Mouse (Mus musculus): ENCODE results near the gene Cish. TPM values are rescaled to one million over a fixed set of nuclear protein-coding genes. Genes with fewer than 3 reads are reported as not detected.

The Cish gene
- total RNA-seq, 2 experiments from 2014 or later: 3.8 to 3.9 TPM

DNA sequence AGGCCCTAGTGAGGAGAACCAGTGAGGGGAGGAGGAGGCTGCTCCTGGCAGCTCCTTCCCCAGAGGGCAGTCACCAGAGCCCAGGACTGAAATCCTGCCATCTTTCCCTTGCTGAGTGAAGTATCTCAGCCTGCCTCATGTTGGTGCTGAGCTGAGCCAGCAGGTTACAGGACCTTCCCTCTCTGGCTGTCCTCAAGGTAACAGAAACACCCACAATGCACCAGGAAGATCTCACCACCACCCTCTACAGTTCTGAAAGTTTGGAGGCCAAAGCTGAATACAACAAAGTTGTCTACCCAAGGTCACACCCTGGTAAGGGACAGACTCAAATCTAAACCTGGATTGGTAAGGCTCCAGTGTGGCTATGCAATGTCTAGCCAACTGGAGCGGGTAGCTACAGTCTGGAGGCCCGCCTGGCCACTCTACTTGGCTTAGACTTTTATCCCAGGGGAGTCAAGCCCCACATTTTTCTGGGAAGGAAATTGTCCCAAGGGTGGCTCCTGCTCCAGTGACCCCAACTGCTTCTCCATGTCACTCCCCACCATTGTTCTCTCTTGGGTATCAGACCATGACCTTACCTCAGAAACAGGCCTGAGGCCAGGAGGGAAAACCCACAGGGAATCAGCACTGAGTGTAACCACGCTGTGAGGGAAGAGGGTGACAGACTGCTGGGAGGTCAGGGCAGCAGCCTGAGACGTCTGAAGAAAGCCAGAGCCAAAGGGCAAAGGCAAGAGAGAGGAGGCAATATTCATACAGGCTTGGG is 29.2 kb downstream of the Cish start:
- DNase-seq: no peak

GRCm38 (mm10) chr9:107325904-107326303 is 30.1 kb downstream of the Cish start:
- no peak for DNase-seq

DNA sequence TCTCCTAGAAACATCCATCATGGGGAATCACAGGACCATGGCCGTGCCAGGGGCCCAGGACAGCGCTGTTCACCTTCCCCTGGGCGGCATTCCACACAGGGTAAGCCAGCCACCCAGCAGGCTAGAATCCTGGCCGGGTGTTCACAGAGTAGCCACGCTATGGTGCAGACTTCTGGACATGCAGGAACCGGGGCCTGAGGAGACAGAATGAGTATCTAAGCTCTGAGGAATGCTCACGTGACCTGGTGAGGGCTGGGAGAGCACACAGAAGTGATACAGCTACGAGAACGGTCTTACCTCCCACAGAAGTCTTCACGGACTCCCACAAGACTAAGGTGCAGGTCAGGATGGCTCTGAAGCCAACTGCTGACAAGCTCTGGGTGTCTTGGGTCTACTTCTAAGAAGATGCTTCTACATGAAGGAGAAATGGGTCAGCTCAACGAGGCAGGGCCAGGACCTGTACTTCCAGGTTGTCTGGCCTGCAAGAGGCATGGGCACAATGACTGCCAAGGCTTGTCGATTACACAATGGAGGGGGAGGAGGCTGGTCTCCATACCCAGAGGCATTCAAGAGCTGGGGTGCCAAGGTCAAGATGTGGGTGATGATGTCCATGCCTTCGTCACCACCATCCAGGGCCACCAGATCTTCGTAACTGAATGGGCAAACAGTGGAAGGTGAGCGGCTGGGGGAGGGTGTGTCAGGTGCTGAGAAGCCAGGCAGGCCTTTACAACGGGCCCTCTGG is 32.2 kb downstream of the Cish start:
- no peak for DNase-seq

DNA sequence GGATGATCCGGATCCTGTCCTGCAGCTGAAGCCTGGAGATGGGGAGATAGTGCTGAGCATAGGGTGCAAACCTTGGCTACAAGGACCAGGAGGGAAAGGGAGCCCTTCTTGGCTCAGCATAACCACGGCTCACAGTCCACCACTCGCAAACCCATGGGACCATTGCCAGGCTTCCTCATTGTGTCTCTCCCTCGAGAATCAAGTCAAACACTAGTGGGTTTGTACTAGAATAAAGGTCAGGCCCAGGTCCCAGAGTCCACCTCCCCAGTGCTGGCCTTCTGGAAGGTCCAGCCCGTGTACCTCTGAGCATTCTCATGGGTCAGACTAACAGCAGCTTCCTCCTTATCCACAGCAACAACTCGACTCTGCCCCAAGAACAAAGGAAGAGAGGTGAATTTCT is 35.0 kb downstream of the Cish start:
- no peak for DNase-seq

DNA sequence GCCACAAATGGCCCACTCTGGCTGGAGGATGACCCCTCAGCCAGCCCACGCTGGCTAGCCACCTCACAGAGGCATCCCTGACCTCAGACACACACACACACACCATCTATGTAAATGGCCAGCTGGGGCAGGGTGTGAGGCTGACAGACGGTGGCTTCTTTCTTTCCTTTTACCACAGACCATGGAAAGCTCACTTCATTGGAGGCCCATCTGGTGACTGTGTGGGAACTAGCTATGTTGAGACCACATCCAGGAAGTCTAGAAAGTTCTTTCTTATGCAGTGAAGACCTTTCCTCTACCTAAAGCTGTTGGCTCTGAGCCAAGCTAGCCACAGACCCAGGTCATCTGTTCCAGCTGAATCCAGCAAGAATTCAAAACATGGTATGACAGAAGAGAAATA is 37.9 kb downstream of the Cish start:
- DNase-seq: no peak

DNA sequence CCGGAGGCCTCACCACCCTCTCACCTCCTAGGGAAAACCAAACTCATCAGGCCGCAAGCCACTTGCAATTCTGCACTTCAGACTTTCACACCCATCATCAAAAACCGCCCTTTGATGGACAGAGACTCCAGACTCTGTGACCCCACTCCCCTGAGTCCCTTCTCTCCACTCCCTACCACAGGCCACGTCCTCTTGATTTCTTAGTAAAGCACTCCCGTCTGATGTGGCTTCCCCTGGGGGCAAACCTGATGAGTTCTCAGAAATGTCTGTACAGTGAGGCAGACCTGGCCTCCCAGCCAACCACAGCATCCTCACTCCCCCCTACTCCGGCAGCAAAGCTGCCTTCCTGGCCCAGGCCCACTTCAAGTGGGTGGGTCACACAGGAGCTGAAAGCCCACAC is 38.5 kb downstream of the Cish start:
- no peak for DNase-seq

- no peak for DNase-seq
Measured at GRCm38 (mm10) chr9:107335046-107335445, 39.2 kb downstream of the Cish start.

DNA sequence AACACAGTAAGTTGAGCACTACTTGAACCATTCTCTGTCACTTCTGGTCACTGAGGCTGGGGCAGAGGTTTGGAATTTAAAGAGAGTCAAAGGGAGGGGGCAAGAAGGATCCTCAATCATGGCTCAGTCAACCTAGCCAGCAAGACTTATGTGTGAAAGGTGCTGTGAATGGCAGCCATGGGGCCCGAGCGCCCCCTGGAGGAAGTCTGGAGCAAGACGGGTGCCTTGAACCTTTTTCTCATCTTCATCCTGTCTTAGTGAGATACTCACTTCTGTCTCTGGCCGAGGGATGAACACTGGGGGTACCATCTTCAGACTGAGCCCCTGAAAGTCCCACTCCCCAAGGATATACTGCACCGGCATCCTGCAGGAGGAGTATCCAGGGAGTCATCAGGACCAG is 40.1 kb downstream of the Cish start:
- DNase-seq: peak; percentile 53 to 56

GRCm38 (mm10) chr9:107336386-107336785 is 40.6 kb downstream of the Cish start:
- DNase-seq: no peak

DNA sequence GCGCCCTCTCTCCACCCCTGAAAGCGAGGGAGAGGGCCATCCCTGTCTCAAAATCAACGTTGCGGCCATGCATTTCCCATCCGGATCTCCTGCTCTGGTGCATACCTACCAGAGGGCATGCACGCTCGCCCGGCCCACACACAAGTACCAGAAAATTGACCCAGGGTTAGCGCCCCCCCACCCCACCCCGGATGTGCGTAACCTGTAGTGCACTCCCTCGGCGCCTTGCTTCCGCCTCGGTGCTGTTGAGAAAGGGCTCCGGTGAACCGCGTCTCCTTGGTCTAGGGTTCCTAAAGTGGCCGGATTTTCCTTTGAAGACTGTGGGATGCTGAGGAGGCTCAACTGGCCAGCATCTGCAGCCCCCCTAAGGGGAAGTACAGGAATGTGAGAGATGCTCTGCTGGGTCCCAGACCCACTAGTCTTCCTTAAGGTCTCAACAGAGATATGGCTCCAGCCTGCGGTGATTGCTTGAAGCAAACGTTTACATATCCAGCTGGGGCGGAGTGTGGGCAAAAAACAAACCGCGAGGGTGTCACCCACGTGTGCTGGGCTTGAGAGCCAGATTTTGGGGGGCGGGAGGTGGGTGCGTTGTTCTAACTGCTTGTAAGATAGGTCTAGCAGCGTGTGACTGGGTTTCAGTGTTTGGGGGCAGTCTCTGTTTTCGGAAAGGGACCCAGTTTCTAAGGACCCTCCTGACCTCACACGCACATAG is 42.5 kb downstream of the Cish start, which contains the start of gene Hemk1:
TSS of gene Hemk1 (minus strand) at position 179 of the 712 bp plus-strand sequence.
- DNase-seq: peak; percentile 71 to 76

- DNase-seq: peak; percentile 87 to 90
Measured at GRCm38 (mm10) chr9:107340267-107340859, 44.5 kb downstream of the Cish start, which contains the start of gene 6430571L13Rik. 6430571L13Rik (plus strand) TSS chr9:107340602.

- no peak for DNase-seq
Measured at GRCm38 (mm10) chr9:107340911-107341645, 45.3 kb downstream of the Cish start.

- no peak for DNase-seq
Measured at GRCm38 (mm10) chr9:107342201-107342709, 46.4 kb downstream of the Cish start.

DNA sequence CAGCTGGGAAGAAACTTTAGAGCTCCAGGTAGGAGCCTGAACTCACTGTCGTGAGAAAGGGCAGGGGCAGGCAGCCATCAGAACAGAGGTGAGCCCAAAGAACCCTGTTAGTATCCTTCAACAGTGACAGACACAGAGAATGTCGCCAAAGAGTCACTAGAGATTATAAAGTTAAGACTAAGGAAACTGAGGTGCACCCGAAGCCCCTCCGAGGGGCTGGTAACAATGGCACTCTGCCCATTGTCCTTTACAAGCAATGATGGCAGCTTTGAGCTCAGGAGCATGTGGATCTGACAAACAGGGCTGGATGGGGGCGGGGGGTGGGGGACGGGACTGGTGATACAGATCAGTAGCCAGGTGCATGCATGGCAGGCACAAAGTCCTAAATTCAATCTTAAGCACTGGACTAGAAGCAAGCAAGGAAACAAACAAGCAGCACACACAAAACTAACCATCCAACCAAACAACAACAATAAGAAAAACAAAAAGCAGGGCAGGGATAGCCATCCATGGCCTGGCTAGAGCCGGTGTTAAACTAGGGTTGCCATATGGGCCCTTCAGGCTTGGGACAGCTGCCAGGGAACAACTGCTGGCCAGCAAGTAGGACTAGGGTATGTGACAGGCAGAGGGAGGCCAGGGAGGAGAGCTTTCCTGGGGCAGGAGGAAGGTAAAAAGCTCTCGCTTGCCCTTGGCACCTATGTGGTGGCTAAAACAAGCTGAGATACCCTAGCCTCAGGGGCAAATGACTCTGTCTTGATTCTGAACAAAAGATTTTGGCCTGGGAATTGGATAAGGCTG is 47.5 kb downstream of the Cish start:
- no peak for DNase-seq

DNA sequence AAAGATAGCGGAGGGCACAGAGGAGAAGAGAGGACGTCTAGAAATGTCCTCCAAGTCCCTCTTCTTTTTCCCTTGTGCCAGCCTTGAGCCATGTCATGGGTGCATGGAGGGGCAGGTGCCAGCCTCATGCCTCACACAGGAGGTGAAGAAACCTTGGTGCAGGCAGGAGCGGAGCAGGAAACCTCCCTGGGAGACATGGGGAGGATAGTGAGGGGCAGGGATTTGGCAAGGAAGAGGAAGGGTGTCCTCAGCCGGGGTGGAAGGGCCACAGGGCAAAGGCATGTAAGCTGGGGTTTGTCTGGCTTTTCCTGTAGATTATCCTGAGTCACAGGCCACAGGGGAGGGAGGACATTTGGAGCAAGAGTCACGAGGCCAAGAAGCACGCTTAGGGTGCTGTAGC is 48.2 kb downstream of the Cish start:
- no peak for DNase-seq

DNA sequence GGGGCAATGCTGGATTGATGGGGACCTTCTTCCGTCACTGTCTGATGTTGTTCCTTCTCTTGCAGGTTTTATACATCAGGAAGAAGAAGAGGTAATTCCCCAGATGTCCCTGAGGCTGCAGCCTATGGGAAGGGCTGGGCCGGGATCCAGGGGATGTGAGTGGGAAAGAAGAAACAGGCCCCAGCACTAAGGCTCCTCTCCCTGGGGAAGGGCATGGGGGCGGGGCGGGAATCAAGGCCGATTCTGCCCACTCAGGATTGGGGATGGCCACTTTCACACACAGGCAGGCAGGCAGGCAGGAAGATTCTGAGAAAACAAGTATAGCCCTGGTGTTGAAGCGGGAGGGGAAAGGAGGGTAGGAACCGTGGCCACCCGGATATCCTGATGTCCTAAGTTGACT is 50.3 kb downstream of the Cish start:
- no peak for DNase-seq

DNA sequence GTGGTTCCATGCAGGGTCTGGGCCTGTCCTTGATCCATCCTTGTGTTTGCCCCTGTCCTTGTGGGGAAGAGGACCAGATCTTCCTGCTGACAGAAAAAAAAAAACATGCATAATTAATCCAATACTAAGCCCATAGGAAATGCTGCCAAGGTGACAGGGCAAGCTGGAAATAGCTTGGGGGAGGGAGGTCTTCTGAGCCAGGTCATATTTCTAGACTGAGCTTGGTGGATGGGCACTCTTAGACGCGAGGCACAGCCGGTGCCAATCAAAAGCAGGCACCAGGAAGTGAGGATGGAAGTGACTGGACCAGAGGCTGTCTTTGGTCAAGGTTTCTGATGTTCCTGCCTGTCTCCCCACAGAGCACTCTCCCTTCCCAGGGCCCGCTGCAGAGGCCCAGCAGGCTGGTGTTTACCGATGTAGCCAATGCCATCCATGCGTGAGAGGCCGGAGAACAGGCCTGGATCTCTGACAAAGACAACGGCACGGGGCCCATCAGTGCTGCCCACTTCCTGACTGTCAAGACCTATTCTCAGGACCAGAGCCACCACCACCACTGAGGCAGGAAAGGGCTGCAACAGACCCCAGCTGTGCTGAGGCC is 51.9 kb downstream of the Cish start:
- no peak for DNase-seq

GRCm38 (mm10) chr9:107349321-107349720 is 53.5 kb downstream of the Cish start:
- no peak for DNase-seq

All from layer of hippocampus, postnatal 36 days (tissue).